Mouse (Mus musculus): ENCODE results near the gene Pla2g4e.
A peak's percentile ranks its signal among the peaks of the same experiment; 100 is the strongest.

GRCm38 (mm10) chr2:120279961-120280360 is 34.8 kb upstream of the Pla2g4e start:
- TF ChIP-seq CTCF (IDR thresholded peaks at IDR 0.05; ENCODE audit: low read depth) (peak; percentile 89), EP300 (optimal IDR thresholded peaks at IDR 0.05) (no peak)
